Mouse (Mus musculus): ENCODE results near the gene Arhgef39. TPM values are rescaled to one million over a fixed set of nuclear protein-coding genes. Genes with fewer than 3 reads are reported as not detected.

Arhgef39 gene
- polyA plus RNA-seq, 1 experiment from 2014 or later = 47.7 TPM

GRCm38 (mm10) chr4:43473636-43474035 lies 25.9 kb downstream of the Arhgef39 start:
- H3K4me3 ChIP-seq (ENCODE audit: low read length) = no peak overlapping the region
- no peak overlapping the region for H3K4me2 ChIP-seq (replicated peaks; ENCODE audit: low read depth, low read length)
- 67% methylated on average over 1 of the region's 1 CpGs for WGBS
- no peaks in the 10 kb centered on the region for H3K36me3 ChIP-seq (ENCODE audit: insufficient read depth, low read length)
- H3K9me3 ChIP-seq (ENCODE audit: low read length) = no peaks in the 10 kb centered on the region
- no peaks in the 10 kb centered on the region for H3K4me1 ChIP-seq (ENCODE audit: insufficient read depth, low read length)
- no peak for ATAC-seq (ENCODE audit: low FRiP score, low TSS enrichment)
- no peak overlapping the region for H3K27ac ChIP-seq (ENCODE audit: low read length)
- no peak overlapping the region for H3K9ac ChIP-seq (replicated peaks; ENCODE audit: low read length)
- no peaks in the 10 kb centered on the region for H3K27me3 ChIP-seq (ENCODE audit: insufficient read depth, low read length)

- ATAC-seq (ENCODE audit: low FRiP score, low TSS enrichment) = no peak
- 89% methylated on average over 10 of the region's 10 CpGs for WGBS
- Histone ChIP-seq H3K27me3 (ENCODE audit: insufficient read depth, low read length) (no peaks in the 10 kb centered on the region), H3K4me2 (replicated peaks; ENCODE audit: low read depth, low read length) (no peak overlapping the region), H3K36me3 (ENCODE audit: insufficient read depth, low read length) (no peaks in the 10 kb centered on the region), H3K9me3 (ENCODE audit: low read length) (no peaks in the 10 kb centered on the region), H3K9ac (replicated peaks; ENCODE audit: low read length) (no peak overlapping the region), H3K27ac (ENCODE audit: low read length) (no peak overlapping the region), H3K4me1 (ENCODE audit: insufficient read depth, low read length) (no peaks in the 10 kb centered on the region), H3K4me3 (ENCODE audit: low read length) (no peak overlapping the region)
Measured at GRCm38 (mm10) chr4:43470301-43470700, 29.2 kb downstream of the Arhgef39 start.

GRCm38 (mm10) chr4:43466872-43467271 lies 32.6 kb downstream of the Arhgef39 start:
- no peak overlapping the region for H3K27ac ChIP-seq (ENCODE audit: low read length)
- no peak overlapping the region for H3K4me3 ChIP-seq (ENCODE audit: low read length)
- no peaks in the 10 kb centered on the region for H3K27me3 ChIP-seq (ENCODE audit: insufficient read depth, low read length)
- WGBS = 80% methylated on average over 7 of the region's 7 CpGs
- no peaks in the 10 kb centered on the region for H3K4me1 ChIP-seq (ENCODE audit: insufficient read depth, low read length)
- no peaks in the 10 kb centered on the region for H3K36me3 ChIP-seq (ENCODE audit: insufficient read depth, low read length)
- H3K9me3 ChIP-seq (ENCODE audit: low read length) = no peaks in the 10 kb centered on the region
- H3K4me2 ChIP-seq (replicated peaks; ENCODE audit: low read depth, low read length) = no peak overlapping the region
- H3K9ac ChIP-seq (replicated peaks; ENCODE audit: low read length) = no peak overlapping the region
- ATAC-seq (ENCODE audit: low FRiP score, low TSS enrichment) = no peak

- Histone ChIP-seq H3K9me3 (ENCODE audit: low read length) (no peaks in the 10 kb centered on the region), H3K4me3 (ENCODE audit: low read length) (no peak overlapping the region), H3K4me2 (replicated peaks; ENCODE audit: low read depth, low read length) (no peak overlapping the region), H3K36me3 (ENCODE audit: insufficient read depth, low read length) (no peaks in the 10 kb centered on the region), H3K27me3 (ENCODE audit: insufficient read depth, low read length) (no peaks in the 10 kb centered on the region), H3K9ac (replicated peaks; ENCODE audit: low read length) (no peak overlapping the region), H3K4me1 (ENCODE audit: insufficient read depth, low read length) (no peaks in the 10 kb centered on the region), H3K27ac (ENCODE audit: low read length) (no peak overlapping the region)
- ATAC-seq (ENCODE audit: low FRiP score, low TSS enrichment) = no peak
- WGBS = 86% methylated on average over 6 of the region's 6 CpGs
Measured at GRCm38 (mm10) chr4:43465935-43466334, 33.6 kb downstream of the Arhgef39 start.

GRCm38 (mm10) chr4:43463102-43463501 lies 36.4 kb downstream of the Arhgef39 start:
- no peak overlapping the region for H3K4me3 ChIP-seq (ENCODE audit: low read length)
- no peak overlapping the region for H3K27ac ChIP-seq (ENCODE audit: low read length)
- no peak overlapping the region for H3K9ac ChIP-seq (replicated peaks; ENCODE audit: low read length)
- no peaks in the 10 kb centered on the region for H3K4me1 ChIP-seq (ENCODE audit: insufficient read depth, low read length)
- WGBS = 92% methylated on average over 5 of the region's 5 CpGs
- no peak overlapping the region for H3K4me2 ChIP-seq (replicated peaks; ENCODE audit: low read depth, low read length)
- ATAC-seq (ENCODE audit: low FRiP score, low TSS enrichment) = no peak
- H3K27me3 ChIP-seq (ENCODE audit: insufficient read depth, low read length) = no peaks in the 10 kb centered on the region
- H3K9me3 ChIP-seq (ENCODE audit: low read length) = no peaks in the 10 kb centered on the region
- no peaks in the 10 kb centered on the region for H3K36me3 ChIP-seq (ENCODE audit: insufficient read depth, low read length)

GRCm38 (mm10) chr4:43457124-43457523 lies 42.4 kb downstream of the Arhgef39 start:
- Histone ChIP-seq H3K27ac (ENCODE audit: low read length) (no peak overlapping the region), H3K4me3 (ENCODE audit: low read length) (no peak overlapping the region), H3K4me1 (ENCODE audit: insufficient read depth, low read length) (peaks cover 22% of the 10 kb centered on the region), H3K4me2 (replicated peaks; ENCODE audit: low read depth, low read length) (no peak overlapping the region), H3K9me3 (ENCODE audit: low read length) (no peaks in the 10 kb centered on the region), H3K36me3 (ENCODE audit: insufficient read depth, low read length) (no peaks in the 10 kb centered on the region), H3K9ac (replicated peaks; ENCODE audit: low read length) (no peak overlapping the region), H3K27me3 (ENCODE audit: insufficient read depth, low read length) (no peaks in the 10 kb centered on the region)
- peak; percentile 50; the same call in 1 of the 2 replicates for ATAC-seq (ENCODE audit: low FRiP score, low TSS enrichment)
- 19% methylated on average over 8 of the region's 8 CpGs for WGBS

GRCm38 (mm10) chr4:43456470-43456869 lies 43.0 kb downstream of the Arhgef39 start:
- Histone ChIP-seq H3K27me3 (ENCODE audit: insufficient read depth, low read length) (no peaks in the 10 kb centered on the region), H3K9me3 (ENCODE audit: low read length) (no peaks in the 10 kb centered on the region), H3K4me1 (ENCODE audit: insufficient read depth, low read length) (peaks cover 22% of the 10 kb centered on the region), H3K9ac (replicated peaks; ENCODE audit: low read length) (no peak overlapping the region), H3K4me2 (replicated peaks; ENCODE audit: low read depth, low read length) (no peak overlapping the region), H3K36me3 (ENCODE audit: insufficient read depth, low read length) (no peaks in the 10 kb centered on the region), H3K4me3 (ENCODE audit: low read length) (no peak overlapping the region), H3K27ac (ENCODE audit: low read length) (no peak overlapping the region)
- 35% methylated on average over 4 of the region's 4 CpGs for WGBS
- no peak for ATAC-seq (ENCODE audit: low FRiP score, low TSS enrichment)

- Histone ChIP-seq H3K9me3 (ENCODE audit: low read length) (no peaks in the 10 kb centered on the region), H3K36me3 (ENCODE audit: insufficient read depth, low read length) (no peaks in the 10 kb centered on the region), H3K4me1 (ENCODE audit: insufficient read depth, low read length) (peaks cover 22% of the 10 kb centered on the region), H3K27ac (ENCODE audit: low read length) (no peak within 1 kb of the TSS), H3K4me2 (replicated peaks; ENCODE audit: low read depth, low read length) (peak within 1 kb of the TSS; percentile 49), H3K27me3 (ENCODE audit: insufficient read depth, low read length) (no peaks in the 10 kb centered on the region), H3K9ac (replicated peaks; ENCODE audit: low read length) (peak within 1 kb of the TSS; percentile 27), H3K4me3 (ENCODE audit: low read length) (peak within 1 kb of the TSS; percentile 27)
- WGBS = 21% methylated on average over 20 of the region's 20 CpGs
- 0 out of 2 replicates have a peak, but pooled peaks have one; percentile 43 for ATAC-seq (ENCODE audit: low FRiP score, low TSS enrichment)
Measured at GRCm38 (mm10) chr4:43454041-43454836, 45.3 kb downstream of the Arhgef39 start, which contains the start of gene Cd72. Cd72 (minus strand) TSS chr4:43454628.

GRCm38 (mm10) chr4:43453413-43453812 lies 46.1 kb downstream of the Arhgef39 start:
- Histone ChIP-seq H3K9ac (replicated peaks; ENCODE audit: low read length) (peak overlapping the region; percentile 27), H3K4me2 (replicated peaks; ENCODE audit: low read depth, low read length) (peak overlapping the region; percentile 49), H3K4me1 (ENCODE audit: insufficient read depth, low read length) (peaks cover 22% of the 10 kb centered on the region), H3K4me3 (ENCODE audit: low read length) (peak overlapping the region; percentile 27), H3K27me3 (ENCODE audit: insufficient read depth, low read length) (no peaks in the 10 kb centered on the region), H3K36me3 (ENCODE audit: insufficient read depth, low read length) (peaks cover 2% of the 10 kb centered on the region; the same call in 1 of the 2 replicates), H3K27ac (ENCODE audit: low read length) (no peak overlapping the region), H3K9me3 (ENCODE audit: low read length) (no peaks in the 10 kb centered on the region)
- 2% methylated on average over 17 of the region's 18 CpGs for WGBS
- ATAC-seq (ENCODE audit: low FRiP score, low TSS enrichment) = 0 out of 2 replicates have a peak, but pooled peaks have one; percentile 9

GRCm38 (mm10) chr4:43452315-43452714 lies 47.2 kb downstream of the Arhgef39 start:
- no peak overlapping the region for H3K27ac ChIP-seq (ENCODE audit: low read length)
- no peak for ATAC-seq (ENCODE audit: low FRiP score, low TSS enrichment)
- H3K36me3 ChIP-seq (ENCODE audit: insufficient read depth, low read length) = peaks cover 13% of the 10 kb centered on the region
- H3K4me3 ChIP-seq (ENCODE audit: low read length) = no peak overlapping the region
- H3K4me1 ChIP-seq (ENCODE audit: insufficient read depth, low read length) = peaks cover 22% of the 10 kb centered on the region
- H3K4me2 ChIP-seq (replicated peaks; ENCODE audit: low read depth, low read length) = no peak overlapping the region
- H3K9ac ChIP-seq (replicated peaks; ENCODE audit: low read length) = no peak overlapping the region
- no peaks in the 10 kb centered on the region for H3K9me3 ChIP-seq (ENCODE audit: low read length)
- WGBS = 50% methylated on average over 11 of the region's 11 CpGs
- no peaks in the 10 kb centered on the region for H3K27me3 ChIP-seq (ENCODE audit: insufficient read depth, low read length)

Measured in kidney, embryonic 16.5 days (tissue).